Mouse (Mus musculus): ENCODE data around the gene Ankef1. TPM values are rescaled to one million over a fixed set of nuclear protein-coding genes. Genes with fewer than 3 reads are reported as not detected.

The Ankef1 gene
- total RNA-seq, 1 experiment, result 0.18 TPM

GRCm38 (mm10) chr2:136486986-136487385, 14.7 kb upstream of the Ankef1 start:
- TF ChIP-seq HCFC1 (IDR thresholded peaks at IDR 0.05; ENCODE audit: borderline replicate concordance, insufficient read depth, low read length) (no peak), CHD2 (IDR thresholded peaks at IDR 0.05; ENCODE audit: low read depth, low read length) (no peak), ZC3H11A (IDR thresholded peaks at IDR 0.05; ENCODE audit: borderline replicate concordance, low read depth, low read length) (no peak), MAFK (IDR thresholded peaks at IDR 0.05; ENCODE audit: insufficient read depth, low read depth, low read length) (no peak), ZNF384 (IDR thresholded peaks at IDR 0.05; ENCODE audit: low read depth, low read length) (no peak)
- in situ Hi-C loops (cut with MboI; ENCODE audit: low sequenced_read_pairs in 2 of 2, unreplicated experiment in 2 of 2), result no loop called here
- Histone ChIP-seq H3K27ac (ENCODE audit: insufficient read depth, low read depth, low read length, poor library complexity, severe bottlenecking) (no peak overlapping the region), H3K9me3 (ENCODE audit: control insufficient read depth, insufficient read depth, low read depth, low read length) (no peaks in the 10 kb centered on the region), H3K4me3 (ENCODE audit: insufficient read depth in 1 of 2, low read depth in 1 of 2, low read length in 2 of 2, poor library complexity in 1 of 2, severe bottlenecking in 1 of 2) (no peak overlapping the region), H3K9ac (ENCODE audit: insufficient read depth, low read depth, low read length, poor library complexity, severe bottlenecking) (no peak overlapping the region), H3K4me1 (ENCODE audit: control insufficient read depth in 2 of 2, insufficient read depth in 2 of 2, low read length in 2 of 2, poor library complexity in 1 of 2) (no peaks in the 10 kb centered on the region), H3K36me3 (ENCODE audit: control insufficient read depth, insufficient read depth, low read length, poor library complexity, severe bottlenecking) (no peaks in the 10 kb centered on the region)
- DNase-seq (ENCODE audit: low read depth, low spot score), result no peak

GRCm38 (mm10) chr2:136511073-136511472, 9.4 kb downstream of the Ankef1 start:
- TF ChIP-seq MAFK (IDR thresholded peaks at IDR 0.05; ENCODE audit: insufficient read depth, low read depth, low read length) (no peak), CHD2 (IDR thresholded peaks at IDR 0.05; ENCODE audit: low read depth, low read length) (no peak), ZC3H11A (IDR thresholded peaks at IDR 0.05; ENCODE audit: borderline replicate concordance, low read depth, low read length) (no peak), HCFC1 (IDR thresholded peaks at IDR 0.05; ENCODE audit: borderline replicate concordance, insufficient read depth, low read length) (no peak), ZNF384 (IDR thresholded peaks at IDR 0.05; ENCODE audit: low read depth, low read length) (no peak)
- Histone ChIP-seq H3K36me3 (ENCODE audit: control insufficient read depth, insufficient read depth, low read length, poor library complexity, severe bottlenecking) (no peaks in the 10 kb centered on the region), H3K27ac (ENCODE audit: insufficient read depth, low read depth, low read length, poor library complexity, severe bottlenecking) (no peak overlapping the region), H3K9ac (ENCODE audit: insufficient read depth, low read depth, low read length, poor library complexity, severe bottlenecking) (no peak overlapping the region), H3K4me1 (ENCODE audit: control insufficient read depth in 2 of 2, insufficient read depth in 2 of 2, low read length in 2 of 2, poor library complexity in 1 of 2) (no peaks in the 10 kb centered on the region), H3K4me3 (ENCODE audit: insufficient read depth in 1 of 2, low read depth in 1 of 2, low read length in 2 of 2, poor library complexity in 1 of 2, severe bottlenecking in 1 of 2) (no peak overlapping the region), H3K9me3 (ENCODE audit: control insufficient read depth, insufficient read depth, low read depth, low read length) (no peaks in the 10 kb centered on the region)
- peak; percentile 15 for DNase-seq (ENCODE audit: low read depth, low spot score)
- in situ Hi-C loops (cut with MboI; ENCODE audit: low sequenced_read_pairs in 2 of 2, unreplicated experiment in 2 of 2), result no loop called here

- in situ Hi-C loops (cut with MboI; ENCODE audit: low sequenced_read_pairs in 2 of 2, unreplicated experiment in 2 of 2), result no loop called here
- Histone ChIP-seq H3K4me1 (ENCODE audit: control insufficient read depth in 2 of 2, insufficient read depth in 2 of 2, low read length in 2 of 2, poor library complexity in 1 of 2) (no peaks in the 10 kb centered on the region), H3K9ac (ENCODE audit: insufficient read depth, low read depth, low read length, poor library complexity, severe bottlenecking) (no peak overlapping the region), H3K9me3 (ENCODE audit: control insufficient read depth, insufficient read depth, low read depth, low read length) (no peaks in the 10 kb centered on the region), H3K27ac (ENCODE audit: insufficient read depth, low read depth, low read length, poor library complexity, severe bottlenecking) (no peak overlapping the region), H3K36me3 (ENCODE audit: control insufficient read depth, insufficient read depth, low read length, poor library complexity, severe bottlenecking) (no peaks in the 10 kb centered on the region), H3K4me3 (ENCODE audit: insufficient read depth in 1 of 2, low read depth in 1 of 2, low read length in 2 of 2, poor library complexity in 1 of 2, severe bottlenecking in 1 of 2) (no peak overlapping the region)
- DNase-seq (ENCODE audit: low read depth, low spot score), result no peak
- TF ChIP-seq MAFK (IDR thresholded peaks at IDR 0.05; ENCODE audit: insufficient read depth, low read depth, low read length) (no peak), ZC3H11A (IDR thresholded peaks at IDR 0.05; ENCODE audit: borderline replicate concordance, low read depth, low read length) (no peak), CHD2 (IDR thresholded peaks at IDR 0.05; ENCODE audit: low read depth, low read length) (no peak), ZNF384 (IDR thresholded peaks at IDR 0.05; ENCODE audit: low read depth, low read length) (no peak), HCFC1 (IDR thresholded peaks at IDR 0.05; ENCODE audit: borderline replicate concordance, insufficient read depth, low read length) (no peak)
These were observed 10.0 kb downstream of the Ankef1 start for GRCm38 (mm10) chr2:136511756-136512155.

GRCm38 (mm10) chr2:136512802-136513201, 11.1 kb downstream of the Ankef1 start:
- TF ChIP-seq ZNF384 (IDR thresholded peaks at IDR 0.05; ENCODE audit: low read depth, low read length), result no peak
- no peak for TF ChIP-seq ZC3H11A (IDR thresholded peaks at IDR 0.05; ENCODE audit: borderline replicate concordance, low read depth, low read length)
- TF ChIP-seq MAFK (IDR thresholded peaks at IDR 0.05; ENCODE audit: insufficient read depth, low read depth, low read length), result no peak
- TF ChIP-seq HCFC1 (IDR thresholded peaks at IDR 0.05; ENCODE audit: borderline replicate concordance, insufficient read depth, low read length), result no peak
- TF ChIP-seq CHD2 (IDR thresholded peaks at IDR 0.05; ENCODE audit: low read depth, low read length), result no peak
- in situ Hi-C loops (cut with MboI; ENCODE audit: low sequenced_read_pairs in 2 of 2, unreplicated experiment in 2 of 2), result no loop called here
- no peak overlapping the region for H3K27ac ChIP-seq (ENCODE audit: insufficient read depth, low read depth, low read length, poor library complexity, severe bottlenecking)
- H3K36me3 ChIP-seq (ENCODE audit: control insufficient read depth, insufficient read depth, low read length, poor library complexity, severe bottlenecking), result no peaks in the 10 kb centered on the region
- H3K9me3 ChIP-seq (ENCODE audit: control insufficient read depth, insufficient read depth, low read depth, low read length), result no peaks in the 10 kb centered on the region
- no peaks in the 10 kb centered on the region for H3K4me1 ChIP-seq (ENCODE audit: control insufficient read depth in 2 of 2, insufficient read depth in 2 of 2, low read length in 2 of 2, poor library complexity in 1 of 2)
- no peak overlapping the region for H3K4me3 ChIP-seq (ENCODE audit: insufficient read depth in 1 of 2, low read depth in 1 of 2, low read length in 2 of 2, poor library complexity in 1 of 2, severe bottlenecking in 1 of 2)
- no peak for DNase-seq (ENCODE audit: low read depth, low spot score)
- H3K9ac ChIP-seq (ENCODE audit: insufficient read depth, low read depth, low read length, poor library complexity, severe bottlenecking), result no peak overlapping the region

GRCm38 (mm10) chr2:136513806-136514205, 12.1 kb downstream of the Ankef1 start:
- Histone ChIP-seq H3K4me3 (ENCODE audit: insufficient read depth in 1 of 2, low read depth in 1 of 2, low read length in 2 of 2, poor library complexity in 1 of 2, severe bottlenecking in 1 of 2) (no peak overlapping the region), H3K27ac (ENCODE audit: insufficient read depth, low read depth, low read length, poor library complexity, severe bottlenecking) (no peak overlapping the region), H3K9me3 (ENCODE audit: control insufficient read depth, insufficient read depth, low read depth, low read length) (no peaks in the 10 kb centered on the region), H3K36me3 (ENCODE audit: control insufficient read depth, insufficient read depth, low read length, poor library complexity, severe bottlenecking) (no peaks in the 10 kb centered on the region), H3K9ac (ENCODE audit: insufficient read depth, low read depth, low read length, poor library complexity, severe bottlenecking) (no peak overlapping the region), H3K4me1 (ENCODE audit: control insufficient read depth in 2 of 2, insufficient read depth in 2 of 2, low read length in 2 of 2, poor library complexity in 1 of 2) (no peaks in the 10 kb centered on the region)
- no peak for DNase-seq (ENCODE audit: low read depth, low spot score)
- in situ Hi-C loops (cut with MboI; ENCODE audit: low sequenced_read_pairs in 2 of 2, unreplicated experiment in 2 of 2), result no loop called here
- TF ChIP-seq ZNF384 (IDR thresholded peaks at IDR 0.05; ENCODE audit: low read depth, low read length) (no peak), CHD2 (IDR thresholded peaks at IDR 0.05; ENCODE audit: low read depth, low read length) (no peak), MAFK (IDR thresholded peaks at IDR 0.05; ENCODE audit: insufficient read depth, low read depth, low read length) (no peak), ZC3H11A (IDR thresholded peaks at IDR 0.05; ENCODE audit: borderline replicate concordance, low read depth, low read length) (no peak), HCFC1 (IDR thresholded peaks at IDR 0.05; ENCODE audit: borderline replicate concordance, insufficient read depth, low read length) (no peak)
